Mouse (Mus musculus): ENCODE results near the gene Phox2b.

Gene Phox2b

DNA sequence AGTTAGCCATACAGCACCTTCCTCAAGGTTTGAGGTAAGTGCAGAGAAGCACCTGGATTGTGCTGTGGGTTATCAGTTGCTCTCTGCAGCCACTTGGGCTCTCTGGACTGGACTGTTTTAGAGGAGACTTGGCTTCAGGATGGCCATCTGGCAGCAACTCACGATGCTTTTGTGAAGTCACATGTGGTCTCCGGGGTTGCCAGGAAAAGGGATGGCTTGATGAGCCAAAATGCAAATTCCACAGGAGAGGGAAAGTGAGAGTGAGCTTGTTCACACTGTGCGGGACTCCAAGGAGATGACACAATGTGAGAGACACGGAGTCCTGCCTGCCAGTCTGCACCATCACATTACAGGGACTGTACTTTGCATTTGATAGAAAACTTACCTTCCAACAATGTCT lies 7.3 kb downstream of the Phox2b start:
- 21% methylated on average over 4 of the region's 4 CpGs for WGBS

DNA sequence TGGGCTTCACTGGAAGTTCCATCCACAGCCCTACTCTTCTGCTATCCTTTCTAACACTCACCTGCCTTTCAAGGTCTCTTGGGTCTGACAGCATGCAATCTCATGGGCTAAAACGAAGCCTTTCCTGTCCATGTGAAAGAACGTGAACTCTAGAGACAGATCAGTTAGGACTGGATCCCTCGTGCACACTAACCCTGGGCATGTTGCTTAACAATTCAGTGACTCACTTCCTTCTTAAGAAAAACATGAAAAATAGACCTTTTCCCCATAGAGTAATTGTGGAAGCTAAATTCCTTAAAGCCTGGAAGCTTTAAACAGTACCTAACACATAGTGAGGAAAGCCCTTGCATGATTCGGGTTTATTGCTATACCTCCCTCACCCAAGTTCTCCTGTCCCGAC lies 8.2 kb downstream of the Phox2b start:
- 76% methylated on average over 5 of the region's 5 CpGs for WGBS

DNA sequence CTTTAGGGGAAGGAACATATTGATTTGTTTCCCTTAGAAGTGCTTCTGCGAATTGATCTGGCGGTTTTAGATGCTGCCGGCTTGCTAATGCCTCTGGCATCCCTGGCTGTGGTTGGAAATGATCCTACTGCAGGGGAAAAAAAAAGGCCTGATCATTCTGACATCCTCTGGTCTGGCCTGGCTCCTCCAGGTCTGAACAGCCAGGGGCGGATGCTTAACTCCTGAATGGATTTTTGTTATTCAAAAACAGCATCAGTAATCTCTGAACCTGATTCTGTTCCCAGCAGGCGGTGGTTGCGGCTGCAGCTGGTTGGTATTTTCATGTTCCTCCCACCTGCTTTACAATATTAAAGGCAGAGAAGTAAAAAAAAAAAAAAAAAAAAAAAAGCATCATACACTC lies 16.0 kb downstream of the Phox2b start:
- WGBS, result 66% methylated on average over 6 of the region's 6 CpGs

DNA sequence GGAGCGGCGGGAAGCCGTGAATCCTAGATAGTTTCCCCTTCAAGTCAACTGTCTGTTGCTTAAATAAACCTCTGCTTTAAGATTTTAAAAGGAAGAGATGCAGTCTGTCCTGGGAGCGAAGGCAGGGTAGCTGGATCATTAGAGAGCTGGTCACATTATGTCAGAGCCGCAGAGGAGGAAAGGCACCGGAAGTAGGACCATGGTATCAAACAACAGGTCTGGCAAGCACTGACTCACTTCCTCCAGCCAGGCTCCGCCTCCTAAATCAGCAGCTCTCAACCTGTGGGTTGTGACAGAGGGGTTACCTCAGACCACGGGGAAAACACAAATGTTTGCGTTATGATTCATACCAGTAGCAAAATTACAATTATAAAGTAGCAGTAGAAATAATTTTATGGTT lies 35.5 kb downstream of the Phox2b start:
- WGBS, result 73% methylated on average over 9 of the region's 9 CpGs

DNA sequence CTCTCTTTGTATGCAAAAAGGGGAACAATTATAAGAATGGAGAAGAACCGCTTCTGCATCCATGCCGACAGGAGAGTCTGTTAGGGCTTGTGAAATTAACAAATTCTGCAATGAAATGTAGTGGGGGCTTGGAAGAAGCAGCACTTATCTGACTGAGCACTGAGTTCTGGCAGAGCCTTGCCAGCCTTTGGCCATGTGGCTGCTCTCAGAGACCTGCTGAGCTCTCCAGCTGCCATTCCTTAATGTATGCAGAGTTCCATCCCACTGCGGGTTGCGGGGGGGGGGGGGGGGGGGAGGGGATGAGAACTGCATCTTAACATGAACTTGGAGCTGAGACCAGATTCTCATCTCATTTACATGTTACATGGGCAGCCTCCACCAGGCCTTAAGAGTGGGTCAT lies 38.6 kb downstream of the Phox2b start:
- 29% methylated on average over 4 of the region's 4 CpGs for WGBS

DNA sequence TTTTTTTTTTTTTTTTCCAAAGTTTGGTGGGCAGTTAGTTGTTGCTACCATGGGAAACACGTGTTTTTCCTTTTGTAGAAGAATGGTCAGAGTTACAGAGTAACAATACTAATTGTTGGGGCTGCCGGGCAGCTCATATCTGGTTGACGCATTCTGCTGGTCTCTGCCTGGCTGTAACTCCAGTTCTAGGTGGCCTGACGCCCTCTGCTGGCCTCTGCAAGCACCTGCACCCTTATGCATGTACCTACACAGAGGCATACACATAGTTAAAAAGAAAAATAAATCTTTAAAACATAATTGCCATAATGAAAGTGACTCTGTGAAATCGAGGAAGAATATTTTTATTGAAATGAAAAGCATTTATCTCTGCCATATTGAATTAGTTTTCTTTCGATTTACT lies 41.3 kb downstream of the Phox2b start:
- 84% methylated on average over 6 of the region's 6 CpGs for WGBS

DNA sequence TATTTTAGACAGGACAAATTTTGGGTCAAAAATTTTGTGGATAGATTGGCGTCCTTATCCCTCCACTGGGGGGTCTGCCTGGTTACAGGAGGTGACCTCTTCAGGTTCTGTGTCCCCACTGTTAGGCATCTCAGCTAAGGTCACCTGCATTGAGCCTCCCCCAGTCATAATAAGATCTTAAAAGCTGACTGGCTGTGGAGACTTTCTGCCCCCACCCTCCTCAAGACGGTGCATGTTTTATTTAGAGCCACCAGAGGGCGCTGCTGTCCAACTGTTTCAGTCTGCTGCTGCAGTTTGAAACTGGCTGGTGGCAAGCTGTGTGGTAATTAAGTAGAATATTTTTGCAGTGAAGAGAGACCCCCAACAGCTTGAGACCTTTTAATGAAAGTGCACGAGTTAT lies 51.1 kb downstream of the Phox2b start:
- WGBS, result 20% methylated on average over 4 of the region's 4 CpGs
